Mouse (Mus musculus) mature B cell (primary cell): Measurements from ENCODE around the gene Dclk1.

Source experiments
- in situ Hi-C: fragments of 300-500 bp; cut with MboI; formaldehyde crosslinking; loops from 2 replicates; pipeline ENCODE4 v1.14.3; 2019

Dclk1 gene

DNA sequence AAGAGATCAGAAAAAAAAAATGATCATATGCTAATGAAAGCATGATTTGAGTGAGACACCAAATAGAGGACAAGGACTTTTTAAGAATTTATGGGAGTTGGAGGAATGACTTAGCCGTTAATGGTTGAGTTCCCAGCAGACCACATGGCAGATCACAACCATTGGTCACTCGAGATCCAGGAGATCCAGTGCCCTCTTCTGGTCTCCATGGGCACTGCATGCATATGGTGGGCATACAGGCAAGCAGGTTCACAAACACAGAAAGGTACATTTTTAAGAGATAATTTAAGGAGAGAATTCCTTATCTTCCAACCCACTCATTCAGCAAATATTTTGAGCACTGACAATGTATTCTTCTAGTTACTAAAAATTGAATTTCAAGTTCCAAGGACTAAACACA is 207.0 kb downstream of the Dclk1 start:
- in situ Hi-C loops: no loop called here

DNA sequence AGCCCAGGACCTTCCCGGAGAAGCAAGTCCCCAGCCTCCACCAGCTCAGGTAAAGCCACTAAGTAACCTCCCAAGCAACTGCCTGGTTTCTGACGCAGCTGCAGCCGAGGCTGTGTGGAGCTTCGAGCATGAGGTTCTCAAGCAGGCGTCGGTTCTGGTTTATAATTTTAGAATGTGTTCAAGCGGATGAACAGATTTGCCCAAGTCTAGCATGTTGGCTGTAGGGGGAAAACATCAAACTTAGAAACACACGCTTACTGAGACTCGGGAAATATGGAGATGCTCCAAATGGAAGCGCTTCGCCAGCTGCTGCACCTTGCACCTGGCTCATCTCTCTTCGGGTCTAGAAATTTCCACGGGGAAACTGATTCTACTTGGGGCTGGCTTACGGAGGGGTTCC is 208.9 kb downstream of the Dclk1 start:
- in situ Hi-C loops: no loop called here

DNA sequence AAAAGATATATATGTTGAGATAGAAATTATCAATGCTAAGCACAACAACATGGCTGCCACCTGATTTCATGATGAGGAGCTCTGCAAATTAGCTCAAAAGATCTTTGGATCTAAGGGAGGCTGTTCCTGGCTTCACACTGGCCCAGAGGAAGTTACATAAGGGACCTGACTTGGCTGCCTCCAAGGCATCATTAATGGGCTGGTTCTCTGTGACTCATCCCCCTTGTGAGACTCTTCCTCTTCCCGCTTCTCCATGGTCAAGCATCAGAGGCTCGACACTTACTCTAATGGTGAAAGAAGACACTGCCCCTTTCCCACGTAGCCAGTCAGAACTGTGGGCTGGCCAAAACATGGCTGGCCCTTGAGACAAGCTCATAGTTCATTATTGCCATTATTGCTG is 209.7 kb downstream of the Dclk1 start:
- in situ Hi-C loops: no loop called here

DNA sequence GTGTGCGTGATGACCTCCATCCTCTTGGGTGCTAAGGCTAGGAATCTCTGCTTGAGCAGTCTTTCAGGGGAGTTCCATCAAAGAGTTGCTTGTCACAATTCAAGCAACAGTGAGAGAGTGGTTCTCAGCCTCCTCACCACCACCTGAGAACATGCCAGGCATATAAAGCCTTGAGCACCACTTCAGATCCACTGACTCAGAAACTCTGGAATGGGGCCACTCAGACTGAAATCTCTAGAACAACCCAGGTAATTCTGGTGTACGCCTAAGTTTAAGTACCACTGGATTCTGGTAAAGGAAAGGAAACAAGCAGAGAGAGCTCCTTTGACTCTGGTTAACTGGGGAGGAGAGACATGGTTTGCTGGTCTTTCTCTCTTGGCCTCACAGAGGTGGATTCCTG is 210.3 kb downstream of the Dclk1 start:
- in situ Hi-C loops: no loop called here

GRCm38 (mm10) chr3:55461092-55461491 is 218.9 kb downstream of the Dclk1 start:
- in situ Hi-C loops: no loop called here

DNA sequence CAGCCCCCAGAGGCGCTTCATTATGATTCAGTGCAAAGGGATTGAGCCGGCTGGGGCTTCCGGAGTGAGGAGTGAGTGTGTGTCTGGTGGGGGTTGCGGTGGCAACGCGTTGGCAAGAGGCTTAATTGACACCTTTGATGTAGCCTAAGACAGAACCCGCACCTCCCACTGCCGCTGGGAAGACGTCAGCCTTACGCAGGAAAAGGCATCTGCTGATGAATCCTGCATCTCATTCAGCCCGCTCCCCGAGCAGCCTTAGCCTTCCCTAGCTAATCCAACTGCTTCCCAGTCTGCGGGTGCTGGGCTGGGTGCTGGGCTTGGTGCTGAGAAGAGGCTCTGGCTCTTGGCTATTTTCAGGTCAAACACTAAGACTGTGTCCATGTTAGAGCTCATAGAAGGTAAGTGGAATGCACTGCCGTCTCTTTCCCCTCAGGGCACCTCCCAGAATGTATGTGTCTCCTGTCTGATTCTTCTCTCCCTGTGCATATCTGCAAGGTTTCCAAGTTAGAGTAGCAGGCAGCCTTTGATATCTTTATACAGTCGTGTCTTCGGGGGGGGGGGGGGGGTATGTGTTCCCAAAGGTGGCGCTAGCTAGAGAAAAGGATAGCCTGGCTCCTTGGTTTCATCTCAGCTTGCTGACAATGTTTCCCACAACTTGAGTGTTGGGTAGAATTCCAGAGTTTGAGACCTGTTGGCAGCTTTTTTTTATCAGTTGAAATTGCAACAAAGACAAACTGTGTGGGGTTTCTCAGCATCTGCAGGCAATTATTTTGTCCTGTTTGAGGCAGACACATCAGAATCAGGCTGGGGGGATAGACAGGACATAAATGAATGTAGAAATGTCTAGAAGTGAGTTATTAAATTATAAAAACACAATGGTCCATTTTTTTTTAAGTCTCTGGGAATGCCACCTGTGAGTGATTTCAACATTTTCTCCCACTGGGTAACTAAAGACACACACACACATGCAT is 219.8 kb downstream of the Dclk1 start:
- in situ Hi-C loops: no loop called here

GRCm38 (mm10) chr3:55462904-55463668 is 220.9 kb downstream of the Dclk1 start:
- in situ Hi-C loops: no loop called here

DNA sequence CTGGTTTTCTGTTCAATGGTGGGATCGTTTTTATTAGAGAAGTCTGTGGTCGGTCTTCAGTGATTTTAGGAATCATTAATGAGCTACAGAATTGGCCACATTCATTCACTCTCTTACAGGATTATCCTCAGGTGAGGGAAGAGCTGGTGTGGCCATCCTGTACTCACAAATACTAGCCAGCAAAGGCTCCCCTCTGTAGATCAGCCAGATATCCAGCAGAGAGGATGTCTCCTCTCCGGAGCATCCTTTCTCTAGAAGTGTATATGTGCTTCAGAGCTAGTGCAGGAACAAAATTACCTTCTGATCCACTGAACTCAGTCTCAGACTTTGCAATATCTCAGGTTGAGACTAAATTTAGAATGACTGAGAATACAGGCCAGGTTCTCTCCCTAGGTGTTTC is 222.1 kb downstream of the Dclk1 start:
- in situ Hi-C loops: no loop called here

DNA sequence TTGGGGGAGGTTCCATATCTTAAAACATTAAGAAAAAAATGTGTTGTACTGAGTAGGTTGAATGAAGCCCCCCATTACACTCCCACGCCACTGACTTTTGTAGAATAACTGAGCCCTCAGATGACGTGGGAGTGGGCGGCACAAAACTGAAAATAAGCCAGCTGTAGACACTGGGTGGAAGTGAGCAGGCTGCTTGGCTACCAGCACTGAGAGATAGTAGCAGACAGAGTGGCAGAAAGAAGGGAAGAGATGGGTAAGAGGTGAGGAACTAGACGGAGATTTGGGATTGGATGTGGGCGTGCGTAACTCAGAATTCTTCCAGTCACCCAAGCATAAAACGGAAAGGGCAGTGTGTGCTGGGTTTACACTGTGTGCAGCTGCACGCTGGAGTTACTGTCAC is 223.6 kb downstream of the Dclk1 start:
- in situ Hi-C loops: no loop called here

- in situ Hi-C loops: no loop called here
These were observed 224.2 kb downstream of the Dclk1 start for GRCm38 (mm10) chr3:55466348-55466747.

GRCm38 (mm10) chr3:55472110-55472509 is 229.9 kb downstream of the Dclk1 start, which contains the start of gene Gm21954:
TSS of gene Gm21954 (minus strand) at chr3:55472210.
- in situ Hi-C loops: no loop called here

DNA sequence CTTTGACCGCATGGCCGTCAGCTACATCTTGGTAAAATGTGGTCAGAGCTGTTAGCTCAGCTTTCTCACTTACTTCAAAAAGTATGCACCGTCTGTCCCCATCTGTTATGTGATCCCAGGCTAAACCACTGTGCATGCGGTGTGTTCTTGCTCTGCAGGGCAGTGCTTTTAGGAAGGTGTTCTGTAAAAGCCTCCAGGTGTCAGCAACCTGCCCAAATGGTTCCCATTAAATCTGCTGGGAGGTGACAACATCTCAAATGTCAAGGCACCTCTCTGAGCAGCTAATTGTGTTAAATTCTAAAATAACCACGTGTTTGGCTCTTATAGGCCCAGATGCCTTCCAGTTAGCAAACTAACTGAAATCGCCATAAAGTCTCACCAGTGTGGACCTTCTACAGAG is 231.0 kb downstream of the Dclk1 start:
- in situ Hi-C loops: no loop called here

DNA sequence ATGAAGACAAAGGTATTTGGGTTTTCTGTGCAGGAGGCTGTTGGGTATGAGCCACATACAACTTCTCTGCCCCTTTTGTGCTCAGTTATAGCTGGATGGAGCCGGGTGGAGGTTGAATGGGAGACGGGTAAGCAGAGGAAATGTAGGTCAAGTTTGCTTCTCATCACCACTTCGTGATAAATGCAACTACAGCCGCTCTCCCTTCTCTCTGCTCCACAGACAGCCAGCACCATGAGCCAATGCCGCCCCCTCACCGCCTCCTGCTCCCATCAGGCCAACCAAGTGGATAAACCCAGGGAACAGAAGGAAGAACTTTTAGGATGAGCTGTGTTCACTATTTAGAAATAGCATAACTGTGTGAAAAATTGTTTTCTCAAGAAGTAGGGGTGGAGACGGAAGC is 234.5 kb downstream of the Dclk1 start:
- in situ Hi-C loops: no loop called here

GRCm38 (mm10) chr3:55479306-55479705 is 237.1 kb downstream of the Dclk1 start:
- in situ Hi-C loops: no loop called here

- in situ Hi-C loops: no loop called here
These were observed 239.0 kb downstream of the Dclk1 start for GRCm38 (mm10) chr3:55481140-55481539.

GRCm38 (mm10) chr3:55483328-55483727 is 241.2 kb downstream of the Dclk1 start:
- in situ Hi-C loops: no loop called here

DNA sequence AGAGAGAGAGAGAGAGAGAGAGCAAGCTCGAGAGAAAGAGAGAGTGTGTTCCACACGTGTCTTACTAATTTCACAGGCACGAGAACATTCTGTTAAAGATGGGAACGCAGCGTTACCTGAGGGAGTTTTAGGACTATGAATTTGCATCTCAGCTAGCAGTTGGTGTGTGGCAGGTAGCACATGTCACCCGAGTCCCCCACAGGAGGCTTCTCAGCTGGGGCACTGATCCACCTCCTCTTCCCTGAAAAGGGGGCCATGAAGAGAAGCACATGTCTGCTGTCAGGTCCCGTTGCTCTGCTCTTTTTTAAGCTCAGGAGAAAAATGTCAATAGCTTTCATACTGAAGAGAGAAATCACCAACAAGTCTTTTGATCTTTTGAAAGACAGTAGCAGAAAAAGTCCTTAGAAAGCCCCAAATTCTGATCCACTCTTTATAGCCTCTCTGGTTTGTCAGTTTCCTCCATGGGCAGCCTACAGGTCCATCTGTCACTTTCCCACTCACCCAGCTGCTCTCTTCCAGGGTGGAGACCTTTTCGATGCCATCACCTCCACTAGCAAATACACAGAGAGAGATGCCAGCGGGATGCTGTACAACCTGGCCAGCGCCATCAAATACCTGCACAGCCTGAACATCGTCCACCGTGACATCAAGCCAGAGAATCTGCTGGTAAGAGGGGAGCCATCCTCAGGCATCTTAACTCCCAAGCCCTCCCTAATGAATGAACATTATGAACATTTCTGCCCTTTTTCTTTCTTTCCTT is 247.2 kb downstream of the Dclk1 start:
- in situ Hi-C loops: no loop called here

GRCm38 (mm10) chr3:55492021-55492420 is 249.9 kb downstream of the Dclk1 start:
- in situ Hi-C loops: no loop called here

DNA sequence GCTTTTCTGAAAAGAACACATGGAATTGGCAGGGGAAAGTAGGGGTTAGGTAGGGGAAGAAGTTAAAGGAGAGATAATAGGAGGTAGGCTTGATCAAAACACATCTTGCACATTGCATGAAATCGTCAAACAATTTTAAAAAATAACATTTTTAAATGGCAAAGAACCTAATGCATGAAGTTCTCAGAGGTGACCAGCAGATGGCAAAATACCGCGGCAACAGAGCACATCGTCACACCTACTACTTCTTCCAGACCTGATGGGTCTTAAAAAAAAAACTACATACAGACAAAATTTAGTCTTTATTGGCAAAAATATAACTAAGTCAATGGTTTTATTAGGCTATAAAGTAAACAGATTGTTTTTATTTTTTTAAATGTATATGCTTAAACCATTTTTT is 252.2 kb downstream of the Dclk1 start:
- in situ Hi-C loops: no loop called here

GRCm38 (mm10) chr3:55495231-55495630 is 253.1 kb downstream of the Dclk1 start:
- in situ Hi-C loops: no loop called here

DNA sequence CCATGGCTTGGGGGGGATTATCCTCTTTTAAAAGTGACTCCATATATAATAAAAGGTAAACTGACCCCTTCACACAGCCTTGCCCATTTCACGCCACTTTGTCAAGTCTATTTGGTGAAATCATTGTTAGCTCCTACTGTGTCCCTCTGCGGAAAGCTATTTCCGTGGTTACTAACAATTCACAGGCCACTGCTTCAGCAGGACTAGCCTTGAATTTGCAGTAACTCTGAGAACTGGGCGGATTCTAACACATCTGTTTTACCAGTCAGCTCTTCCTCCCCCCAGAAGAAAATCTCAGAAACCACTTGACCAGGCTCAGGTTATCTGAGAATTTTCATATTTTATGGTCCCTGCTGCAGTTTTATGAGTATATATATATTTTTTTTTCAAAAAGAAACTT is 253.7 kb downstream of the Dclk1 start:
- in situ Hi-C loops: no loop called here

DNA sequence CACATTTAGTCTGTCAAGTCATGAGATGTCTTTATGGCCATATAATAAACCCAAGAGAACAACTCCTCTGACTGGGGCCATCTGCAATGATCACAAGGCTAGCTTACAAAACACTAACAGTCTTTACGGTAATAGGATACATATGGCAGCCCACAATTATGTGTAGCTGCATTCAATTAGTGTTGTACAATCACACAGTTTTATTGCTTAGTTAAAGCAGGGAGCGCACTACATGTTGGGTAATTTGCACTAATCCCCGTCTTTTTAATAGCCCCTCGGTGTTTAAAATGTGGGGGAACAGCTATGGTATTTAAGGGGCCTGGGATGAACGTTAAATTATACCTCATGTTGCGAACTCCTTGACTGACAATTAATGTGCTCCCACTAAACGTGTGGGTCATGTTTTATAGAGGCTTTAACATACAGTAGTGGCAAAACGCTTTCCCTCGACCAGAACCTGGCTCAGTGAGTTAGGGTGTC is 254.3 kb downstream of the Dclk1 start:
- in situ Hi-C loops: no loop called here
